Mouse (Mus musculus) erythroblast, adult 5-6 weeks (primary cell): ENCODE data around the gene Adra1d. TPM values are rescaled to one million over a fixed set of nuclear protein-coding genes. Genes with fewer than 3 reads are reported as not detected.

Source experiments
- ATAC-seq: replicated peaks from 2 replicates; pipeline ENCODE4 v1.8.0; 2016; ENCODE audit warnings: moderate number of reproducible peaks, mild to moderate bottlenecking, moderate TSS enrichment, inconsistent platforms; ENCODE audit not compliant: poor library complexity, low FRiP score, severe bottlenecking
- total RNA-seq, 2 experiments: library from RNA; stranded (forward) in 1 of 2; stranded (reverse) in 1 of 2; fragments of 150-400 nt in 1 of 2; fragments of 200-764, 138-1000 nt in 1 of 2; gene quantifications; 2 replicates each; pipeline versions ENCODE4 v1.2.3 to v1.2.4; 2015 to 2017; ENCODE audit warnings: low replicate concordance in 2 of 2

Adra1d gene
- total RNA-seq (2015; ENCODE audit: low replicate concordance) (not detected in 2 replicates), total RNA-seq (2017; ENCODE audit: low replicate concordance) (not detected in 2 replicates)

DNA sequence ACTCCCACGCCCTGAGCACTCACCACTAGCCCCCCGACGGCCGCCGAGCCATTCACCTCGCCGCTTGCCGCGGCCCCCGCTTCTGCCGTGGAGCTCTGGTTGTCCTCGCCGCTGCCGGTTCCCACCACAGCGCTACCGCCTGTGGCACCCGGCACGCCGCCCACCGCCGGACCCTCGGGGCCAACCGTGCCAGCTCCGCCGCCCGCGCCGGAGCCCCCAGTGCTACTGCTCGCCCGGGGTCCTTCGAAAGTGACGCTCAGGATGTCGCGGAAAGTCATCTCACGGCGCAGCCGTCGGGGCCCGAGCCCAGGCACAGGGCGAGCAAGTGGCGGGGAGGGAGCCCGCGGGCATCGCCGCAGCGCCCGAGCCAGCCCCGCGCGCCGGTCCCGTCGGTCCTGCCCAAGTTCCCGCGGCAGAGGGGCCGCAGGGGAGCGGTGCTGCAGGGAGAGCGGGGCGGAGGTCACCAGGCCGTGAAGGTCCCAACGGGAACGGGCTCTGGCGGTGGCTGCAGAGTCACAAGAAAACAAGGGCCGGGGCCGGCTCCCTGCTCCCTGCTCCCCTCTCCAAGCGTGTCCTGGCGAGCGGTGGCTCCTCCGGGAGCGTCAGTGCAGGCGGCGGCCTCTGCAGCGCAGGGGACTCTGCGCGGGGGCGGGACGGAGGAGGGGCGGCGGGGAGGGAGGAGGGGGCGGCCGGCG lies at the start of gene Adra1d:
TSS of gene Adra1d (minus strand) at position 393 of the 695 bp plus-strand sequence.
- ATAC-seq = no peak

DNA sequence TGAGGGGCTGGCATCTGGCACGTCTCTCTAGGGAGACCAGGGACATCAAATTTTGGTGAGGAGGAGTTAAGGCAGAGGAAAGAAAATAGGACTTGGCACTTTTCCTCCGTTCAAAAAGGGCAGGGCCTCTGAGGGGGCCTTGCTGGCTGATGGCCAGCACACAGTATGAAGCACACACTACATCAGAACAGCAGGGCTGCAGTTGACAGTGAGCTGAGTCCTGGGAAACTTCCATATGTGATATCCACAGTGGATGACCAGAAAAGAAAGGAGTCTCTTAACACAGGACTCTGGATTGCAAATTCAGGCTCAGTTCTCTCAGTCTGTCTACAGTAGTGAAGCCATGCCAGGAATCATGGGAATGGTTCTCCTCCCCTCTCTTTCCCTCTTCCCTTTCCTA lies 39.8 kb upstream of the Adra1d start:
- no peak for ATAC-seq

DNA sequence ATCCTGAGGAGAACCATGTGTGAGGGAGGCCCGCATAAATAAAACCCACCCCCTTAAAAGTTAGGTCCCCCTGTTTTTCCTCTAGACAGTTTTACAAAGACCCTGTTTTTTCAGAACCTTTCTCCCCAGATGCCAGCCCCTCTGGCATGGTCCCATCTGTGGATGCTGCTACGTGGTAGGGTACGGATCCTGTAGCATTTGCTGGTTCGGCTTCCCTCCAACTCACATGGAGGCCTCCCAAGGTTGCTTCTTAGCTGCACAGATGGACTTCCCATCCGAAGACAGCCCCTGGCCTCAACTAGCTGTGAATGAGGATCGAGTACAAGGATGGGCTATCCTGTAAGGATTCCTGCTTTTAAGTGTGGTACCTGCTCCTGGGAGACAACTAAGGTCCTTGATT lies 32.8 kb upstream of the Adra1d start:
- ATAC-seq = no peak

DNA sequence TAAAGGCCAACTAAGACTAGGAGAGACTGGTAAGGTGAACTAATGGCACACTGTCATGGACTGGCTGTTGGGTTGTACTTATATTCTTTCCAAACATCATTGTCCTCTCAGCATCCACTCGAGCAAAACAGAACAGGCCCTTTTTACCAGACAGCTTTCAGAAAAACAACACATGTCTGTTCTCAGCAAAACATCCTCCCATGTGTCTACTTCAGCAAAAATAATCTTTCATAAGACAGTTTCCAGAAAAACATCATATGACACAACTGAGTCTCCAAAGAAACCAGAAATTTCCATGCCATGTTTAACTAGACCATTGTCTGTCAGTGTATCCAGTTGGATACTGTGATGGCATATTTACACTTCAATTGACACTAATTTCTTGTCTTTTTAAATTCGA lies 25.4 kb upstream of the Adra1d start:
- no peak for ATAC-seq

DNA sequence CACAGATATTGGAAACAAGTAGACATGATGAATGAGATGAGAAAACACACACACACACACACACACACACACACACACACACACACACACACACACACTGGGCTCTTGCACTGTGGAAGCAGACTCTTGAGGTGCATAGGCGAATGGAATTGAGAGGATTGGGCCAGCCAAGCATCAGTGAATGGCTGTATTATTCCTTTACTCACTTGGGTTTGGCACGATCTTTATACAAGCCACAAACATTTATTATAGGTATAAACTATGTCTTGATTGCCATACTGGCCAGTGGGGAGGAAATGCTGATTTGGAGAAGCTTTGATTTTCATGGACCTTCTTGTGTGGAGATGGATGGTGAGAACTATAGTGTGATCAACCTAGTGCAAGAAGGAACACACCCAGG lies 19.4 kb upstream of the Adra1d start:
- no peak for ATAC-seq

DNA sequence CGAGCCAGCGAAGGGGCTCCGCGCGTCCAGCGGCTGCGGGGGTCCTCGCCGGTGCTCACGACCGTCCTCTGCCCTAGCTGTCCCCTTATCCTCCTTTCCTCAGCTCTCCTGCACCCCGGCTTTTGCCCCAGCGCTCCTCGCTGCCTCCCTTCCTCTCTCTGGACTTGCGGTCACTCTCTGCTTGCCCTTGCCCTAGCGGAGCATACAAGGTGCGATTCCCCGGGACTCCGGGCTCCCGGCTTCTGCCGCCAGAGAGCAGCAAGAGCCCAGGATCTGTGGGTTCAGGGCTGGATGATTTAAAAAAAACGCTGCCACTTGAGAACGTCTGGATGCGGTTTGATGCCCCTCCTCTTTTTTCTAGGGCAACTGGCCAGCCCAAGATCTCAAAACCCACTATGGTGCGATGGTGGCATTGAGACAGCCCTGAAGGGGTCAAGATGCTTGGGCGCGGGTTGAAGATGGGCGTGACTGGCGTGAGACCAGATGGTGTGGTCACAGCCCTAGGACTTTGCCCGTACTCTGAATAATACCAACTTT lies 571 bp upstream of the Adra1d start:
- no peak for ATAC-seq

DNA sequence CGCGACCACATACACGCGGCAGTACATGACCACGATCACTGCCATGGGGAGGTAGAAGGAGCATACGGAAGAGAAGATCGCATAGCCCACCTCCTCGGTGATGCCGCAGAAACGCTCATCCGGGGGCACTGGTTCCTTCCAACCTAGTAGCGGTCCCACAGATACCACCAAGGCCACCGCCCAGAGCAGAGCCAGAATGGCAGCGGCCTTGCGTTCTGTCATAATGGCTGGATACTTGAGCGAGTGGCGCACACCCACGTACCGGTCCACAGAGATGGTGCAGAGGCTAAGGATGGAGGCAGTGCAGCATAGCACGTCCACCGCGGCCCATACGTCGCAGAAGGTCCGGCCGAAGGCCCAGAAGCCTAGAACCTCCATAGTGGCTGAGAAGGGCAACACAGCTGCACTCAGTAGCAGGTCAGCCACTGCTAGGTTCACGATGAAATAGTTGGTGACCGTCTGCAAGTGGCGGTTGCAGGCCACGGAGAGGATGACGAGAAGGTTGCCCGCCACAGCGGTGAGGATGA lies 676 bp downstream of the Adra1d start:
- ATAC-seq = no peak

DNA sequence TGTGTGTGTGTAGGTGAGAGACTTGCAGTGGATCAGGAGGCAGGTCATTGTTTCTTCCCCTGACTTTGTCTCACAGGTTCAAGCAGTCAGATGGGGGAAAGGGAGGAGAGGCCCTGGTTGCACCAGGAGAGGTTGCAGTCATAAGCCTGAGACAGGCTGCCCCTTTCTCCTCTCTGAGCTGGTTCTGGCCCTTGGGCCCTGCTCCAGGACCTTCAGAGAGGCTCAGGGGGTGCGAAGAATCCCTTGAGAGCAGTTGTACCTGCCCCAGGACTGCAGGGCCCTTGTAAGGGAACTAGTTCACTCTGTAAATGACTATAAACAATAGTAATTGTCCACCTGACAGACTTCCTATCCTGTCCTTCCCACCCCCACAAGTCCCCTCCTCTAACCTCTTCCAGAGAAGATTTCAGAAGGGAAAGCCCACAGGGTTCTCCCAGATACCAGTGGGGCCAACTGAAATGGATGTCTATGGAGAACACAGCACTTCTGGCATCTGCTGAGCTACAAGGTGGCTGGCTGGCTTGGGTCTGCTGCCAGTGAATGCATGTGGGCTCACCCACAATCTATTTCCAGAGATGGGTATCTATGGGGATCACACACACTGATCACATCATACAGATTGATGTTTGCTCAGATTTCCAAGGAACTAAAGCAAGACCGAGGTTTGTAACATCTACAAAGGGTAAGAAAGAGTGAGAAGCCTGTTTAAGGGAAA lies 1.7 kb downstream of the Adra1d start:
- no peak for ATAC-seq

DNA sequence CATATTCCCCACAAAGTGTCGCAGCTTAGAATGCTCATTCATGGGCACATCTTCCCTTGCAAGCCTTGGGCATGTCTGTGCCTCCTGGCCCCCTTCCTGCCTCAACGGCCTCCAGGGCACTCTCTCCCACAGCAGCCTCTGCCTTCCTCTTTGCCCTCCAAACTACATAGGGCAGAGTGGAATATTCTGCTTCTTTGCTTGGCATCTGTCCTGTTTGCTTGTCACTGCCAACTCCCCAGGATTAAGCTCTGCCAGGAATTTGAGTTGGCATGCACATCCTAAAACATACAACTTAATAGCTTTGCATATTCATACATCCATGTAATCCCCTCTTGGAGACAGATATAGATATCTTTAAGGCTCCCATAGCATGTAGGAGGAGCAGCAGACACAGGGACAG lies 4.2 kb downstream of the Adra1d start:
- ATAC-seq = no peak

DNA sequence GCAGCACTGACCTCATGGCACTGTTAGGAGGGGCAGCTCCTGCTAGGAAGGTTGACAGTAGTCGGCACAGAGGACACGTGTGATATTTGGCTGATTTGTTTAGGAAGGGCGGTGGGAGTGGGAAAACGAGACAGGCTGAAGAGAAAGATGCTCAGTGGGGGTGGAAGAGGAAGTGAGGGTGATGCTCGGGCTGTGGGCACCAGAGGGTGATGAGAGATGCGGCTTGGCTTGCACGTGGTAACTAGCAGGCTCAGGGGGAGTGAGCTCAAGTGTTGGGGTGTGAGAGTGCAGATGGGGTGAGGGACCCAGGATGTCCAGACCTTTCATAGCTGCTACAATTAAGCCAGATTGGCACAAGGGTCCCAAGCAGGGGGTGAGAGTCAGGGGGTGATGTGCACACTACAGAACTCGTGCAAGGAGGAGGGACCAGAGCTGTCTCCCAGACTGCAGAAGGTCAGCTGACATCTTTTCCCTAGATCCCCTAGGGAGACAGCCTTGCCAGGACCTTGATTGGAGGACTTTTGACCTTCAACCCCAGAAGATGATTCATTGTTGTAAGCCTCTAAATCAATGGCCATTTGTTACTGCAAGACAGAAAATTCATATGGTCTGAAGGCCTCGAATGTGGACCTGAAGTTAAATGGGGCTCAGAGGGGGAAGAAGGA lies 9.2 kb downstream of the Adra1d start:
- ATAC-seq = no peak

DNA sequence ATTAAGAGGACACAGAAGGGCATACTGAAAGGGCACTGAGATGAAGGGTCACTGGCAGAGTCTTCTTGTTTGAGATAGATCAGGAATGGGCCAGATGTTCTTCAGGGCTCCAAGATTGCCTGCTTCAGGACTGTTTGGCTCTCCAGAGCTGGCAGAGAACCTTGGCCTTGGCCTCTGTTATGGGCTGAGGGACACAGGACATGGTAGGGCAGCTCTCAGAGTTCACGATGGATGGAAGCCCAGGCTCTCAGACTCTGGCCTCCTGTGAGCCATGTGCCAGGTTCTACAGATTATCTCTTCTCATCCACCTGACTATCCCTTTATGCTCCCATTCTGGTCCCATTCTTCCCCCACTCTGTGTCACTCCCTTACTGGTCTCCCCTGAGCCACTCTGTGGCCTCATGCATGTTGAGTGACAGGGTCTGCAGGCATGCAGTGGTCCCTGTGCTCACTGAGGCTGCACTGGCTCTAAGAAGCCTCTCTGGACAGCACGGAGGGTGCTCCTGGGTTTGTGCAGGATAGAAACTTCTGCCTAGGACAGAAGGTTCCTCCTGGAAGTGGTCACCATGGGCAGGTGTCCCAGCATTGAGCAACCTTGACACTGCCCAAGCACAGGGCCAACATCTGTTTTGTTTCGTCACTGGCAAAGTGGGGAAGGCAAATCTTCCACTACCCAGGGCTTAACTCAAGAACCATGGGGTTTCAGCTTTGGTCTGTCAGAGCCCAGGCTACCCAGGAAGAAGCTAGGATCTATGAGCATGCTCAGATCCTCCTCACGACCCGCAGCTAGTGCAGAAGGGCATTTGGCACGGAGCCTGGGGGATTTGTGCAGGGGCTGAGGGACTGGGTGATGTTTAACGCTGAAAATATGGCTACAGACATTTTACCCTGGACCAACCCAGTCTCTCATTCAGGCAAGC lies 10.1 kb downstream of the Adra1d start:
- ATAC-seq = no peak

DNA sequence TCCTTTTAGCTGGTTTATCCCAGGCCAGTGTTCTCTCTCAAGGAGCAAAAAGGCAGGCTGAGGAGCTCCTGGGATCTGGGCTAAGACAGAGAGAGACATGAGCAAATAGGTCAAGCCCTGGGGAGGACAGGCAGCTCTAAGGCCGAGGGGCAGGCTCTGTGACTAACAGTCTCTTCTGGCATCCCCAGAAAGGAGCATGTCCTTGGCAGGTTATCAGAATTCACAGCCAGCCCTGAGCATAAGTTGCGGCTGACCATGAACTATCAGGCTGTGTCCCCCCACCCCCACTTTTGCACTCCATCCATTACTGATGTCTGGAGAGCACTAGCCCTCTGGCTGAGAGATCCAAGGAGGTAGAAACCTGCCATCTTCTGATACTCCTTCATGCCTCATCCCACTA lies 11.2 kb downstream of the Adra1d start:
- ATAC-seq = no peak

DNA sequence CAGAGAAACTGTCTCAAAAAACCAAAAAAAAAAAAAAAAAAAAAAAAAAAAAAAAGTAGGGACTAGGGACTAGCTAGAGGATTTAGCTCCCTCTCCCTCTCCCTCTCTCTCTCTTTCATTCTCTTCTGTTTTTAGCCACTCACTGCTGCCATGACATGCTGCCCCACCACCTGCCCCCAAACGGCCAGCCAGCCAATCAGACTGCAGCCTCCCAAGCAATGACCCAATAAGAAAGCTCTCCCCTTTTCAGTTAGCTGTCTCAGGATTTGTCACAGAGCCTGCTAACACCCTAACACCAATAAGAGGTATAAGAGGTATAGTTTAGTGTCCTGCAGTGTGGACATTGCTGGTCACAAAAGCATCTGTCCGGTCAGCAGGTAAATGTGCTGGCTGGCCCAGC lies 11.6 kb downstream of the Adra1d start:
- no peak for ATAC-seq

DNA sequence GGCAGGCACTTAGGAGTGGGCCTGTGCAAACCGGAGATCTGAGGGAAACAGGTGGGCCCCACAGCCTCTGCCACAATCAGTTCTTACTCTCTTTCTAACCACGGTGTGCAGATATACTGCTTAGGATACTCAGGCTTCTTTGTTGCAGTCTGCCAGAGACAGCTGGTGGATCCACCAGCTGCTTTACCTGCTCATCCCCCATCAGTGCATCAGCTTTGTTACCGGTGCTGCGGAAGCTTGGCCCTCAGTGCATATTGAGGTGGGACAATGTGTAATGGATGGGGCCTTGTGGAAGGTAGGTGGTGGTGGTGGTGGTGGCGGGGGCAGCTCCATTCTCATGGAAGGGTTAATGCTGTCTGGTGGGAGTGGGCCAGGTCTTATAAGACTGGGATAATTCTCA lies 13.0 kb downstream of the Adra1d start:
- no peak for ATAC-seq

DNA sequence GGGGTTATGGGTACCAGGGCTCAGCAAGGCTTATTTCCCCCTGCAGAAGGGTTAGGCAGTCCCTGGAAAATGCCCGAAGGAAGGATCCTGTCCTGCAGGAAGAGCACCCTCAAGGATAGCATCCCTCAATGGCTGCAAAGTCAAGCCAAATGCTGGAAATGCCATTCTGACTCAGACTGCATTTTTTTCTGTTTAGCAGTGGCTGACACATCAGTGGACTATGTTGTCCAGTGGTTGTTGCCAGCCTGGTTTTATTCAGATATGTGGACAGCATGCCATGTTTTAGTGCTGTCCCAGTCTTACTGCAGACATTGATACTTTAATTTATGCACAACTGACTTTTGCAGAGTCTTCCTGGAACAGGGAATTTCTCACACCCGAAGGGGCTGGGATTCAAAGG lies 13.8 kb downstream of the Adra1d start:
- ATAC-seq = no peak

DNA sequence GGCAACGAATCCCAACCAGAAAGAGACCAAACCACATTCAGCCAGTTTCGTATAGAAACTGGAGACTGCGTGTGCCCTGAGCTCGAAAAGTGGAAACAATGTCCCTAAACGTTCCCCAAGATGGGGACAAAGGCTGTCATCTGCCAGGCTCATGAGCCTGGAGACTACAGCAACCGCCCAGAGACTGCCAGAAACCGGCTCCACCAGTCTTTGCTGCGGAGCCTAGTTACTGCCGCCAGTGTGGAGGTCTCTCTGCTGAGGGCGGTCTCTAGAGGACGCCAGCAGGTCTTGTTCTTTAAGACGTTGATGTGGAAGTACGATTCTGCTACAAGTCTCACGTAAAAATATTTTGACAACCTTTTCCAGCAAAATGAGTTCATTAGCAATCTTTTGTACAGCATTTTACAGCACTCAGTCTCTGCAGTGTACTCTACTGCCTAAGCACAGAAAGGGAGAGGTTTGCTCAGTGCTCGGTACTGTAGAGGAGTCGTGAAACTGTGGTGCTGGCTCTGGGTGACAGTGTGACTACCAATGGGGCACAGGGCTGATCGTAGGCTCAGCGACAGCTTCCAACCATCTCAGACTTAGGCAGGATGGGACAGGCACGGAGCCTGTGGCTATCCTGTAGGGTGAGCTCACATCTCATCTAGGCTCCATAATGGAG lies 15.2 kb downstream of the Adra1d start:
- no peak for ATAC-seq

DNA sequence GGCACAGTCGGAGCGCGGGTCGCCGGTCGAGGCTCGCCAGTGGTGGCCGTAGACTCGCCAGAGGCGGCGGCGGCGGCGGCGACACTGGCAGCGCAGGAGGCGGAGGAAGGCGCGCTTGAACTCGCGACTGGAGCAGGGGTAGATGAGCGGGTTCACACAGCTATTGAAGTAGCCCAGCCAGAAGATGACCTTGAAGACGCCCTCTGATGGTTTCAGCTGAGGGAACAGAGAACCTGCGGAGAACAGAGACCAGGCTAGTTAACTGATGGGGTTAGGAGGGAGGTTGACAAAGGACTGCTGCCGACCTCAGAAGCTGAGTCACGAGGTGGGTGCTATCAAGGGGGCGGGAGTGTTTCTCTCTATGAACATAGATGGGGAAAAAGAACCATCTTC lies 15.8 kb downstream of the Adra1d start:
- no peak for ATAC-seq

DNA sequence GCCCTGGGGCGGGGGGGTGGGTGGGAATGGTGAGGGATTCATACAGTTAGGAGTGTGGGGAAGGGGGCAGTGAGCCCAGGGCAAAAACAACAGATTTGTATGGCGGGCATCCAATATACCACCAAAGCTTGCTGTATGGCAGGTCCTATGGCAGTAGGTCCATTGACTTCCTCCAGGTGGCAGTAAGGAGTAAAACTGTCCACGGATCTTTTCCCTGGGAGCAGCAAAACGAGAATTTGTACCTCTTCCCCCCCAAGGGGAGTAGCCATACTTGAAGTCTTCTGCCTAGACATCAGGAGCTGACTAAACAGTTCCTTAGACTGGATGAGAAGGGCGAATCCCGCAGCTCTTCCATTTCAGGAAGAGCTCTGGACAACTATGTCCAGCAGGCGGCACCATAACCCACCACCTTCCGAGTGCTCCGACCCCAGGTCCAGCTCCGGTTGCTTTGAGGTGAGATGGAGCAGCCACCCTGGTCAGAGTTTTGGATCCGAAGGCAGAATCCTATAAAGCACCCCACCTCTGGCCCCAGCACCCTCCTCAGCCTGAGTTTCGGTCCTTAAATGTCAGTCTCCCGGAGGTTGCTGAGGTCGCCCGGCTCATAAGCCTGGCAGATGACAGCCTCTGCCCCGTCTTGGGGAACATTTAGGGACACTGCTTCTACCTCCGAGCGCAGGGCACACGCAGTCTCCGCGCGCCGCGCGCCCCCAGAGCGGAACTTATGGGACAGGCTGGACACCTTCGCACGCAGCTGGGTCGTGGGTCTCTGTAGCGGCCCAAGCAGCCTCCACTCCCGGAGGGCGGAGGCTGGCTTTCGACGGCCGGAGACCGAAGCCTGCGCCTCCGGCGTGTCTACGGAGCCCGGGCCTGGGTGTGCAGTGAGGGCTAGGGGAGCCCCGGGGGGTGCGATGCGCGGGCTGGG lies 16.4 kb downstream of the Adra1d start:
- peak; percentile 75 for ATAC-seq
